Mouse (Mus musculus) lung, embryonic 14.5 days (tissue): ENCODE data around the gene Gxylt2. TPM values are rescaled to one million over a fixed set of nuclear protein-coding genes. Genes with fewer than 3 reads are reported as not detected.

Experiments
- ATAC-seq: fragments of 200-750 bp; cut with Nextera tagmentation; 2 replicates; pipeline ENCODE4 v1.8.0; 2017; ENCODE audit warnings: mild to moderate bottlenecking, moderate TSS enrichment, moderate library complexity; ENCODE audit not compliant: insufficient read depth
- DNase-seq: peaks from one replicate; pipeline ENCODE4 v3.0.0-alpha.2; 2015
- H3K27ac ChIP-seq: fragments of 300-500 bp; sonication (generic); 2 replicates; pipeline ENCODE4 v1.5.1; 2014; ENCODE audit warnings: low read depth, mild to moderate bottlenecking, moderate library complexity
- H3K27me3 ChIP-seq: fragments of 300-500 bp; sonication (generic); 2 replicates; pipeline ENCODE4 v1.6.1; 2014; ENCODE audit warnings: low read length, control low read depth; ENCODE audit not compliant: insufficient read depth
- H3K36me3 ChIP-seq: fragments of 300-500 bp; sonication (generic); 2 replicates; pipeline ENCODE4 v1.6.1; 2014; ENCODE audit warnings: control low read depth; ENCODE audit not compliant: insufficient read depth
- H3K4me1 ChIP-seq: fragments of 300-500 bp; sonication (generic); 2 replicates; pipeline ENCODE4 v1.6.1; 2014; ENCODE audit warnings: antibody characterized with exemption, control low read depth; ENCODE audit not compliant: insufficient read depth
- H3K4me2 ChIP-seq: fragments of 300-500 bp; sonication (generic); 2 replicates; pipeline ENCODE4 v1.6.1; 2014; ENCODE audit warnings: mild to moderate bottlenecking
- H3K4me3 ChIP-seq: fragments of 300-500 bp; sonication (generic); 2 replicates; pipeline ENCODE4 v1.5.1; 2014; ENCODE audit warnings: low read depth, low read length
- H3K9ac ChIP-seq: fragments of 300-500 bp; sonication (generic); 2 replicates; pipeline ENCODE4 v1.6.1; 2014
- H3K9me3 ChIP-seq: fragments of 300-500 bp; sonication (generic); 2 replicates; pipeline ENCODE4 v1.6.1; 2016; ENCODE audit warnings: low read depth, low read length, control low read depth
- CTCF ChIP-seq: IDR thresholded peaks from 2 replicates; pipeline ENCODE4 v1.5.1; 2016; ENCODE audit warnings: antibody characterized with exemption, low read depth
- WGBS: fragments of 180-500 bp; shearing (Covaris S2); extraction: QIAGEN DNeasy Blood & Tissue Kit; methylation state at CpG from one replicate; pipeline ENCODE4 v1.1.7; 2014; 5-methylcytosine and 5-hydroxymethylcytosine counted together
- polyA plus RNA-seq: library from polyadenylated mRNA; unstranded; fragments of >200 nt; fragmentation: Nextera tagmentation; extraction: Ambion mirVana; gene quantifications from 2 replicates; pipeline ENCODE4 v1.2.1, GENCODE M21; 2014

The Gxylt2 gene
- polyA plus RNA-seq, 1 experiment from 2014 or later: 6.0 TPM

- Histone ChIP-seq H3K9ac (peak overlapping the region; percentile 43), H3K27ac (no peak overlapping the region), H3K9me3 (no peaks in the 10 kb centered on the region), H3K36me3 (no peaks in the 10 kb centered on the region), H3K4me1 (peaks cover 2% of the 10 kb centered on the region; the same call in 1 of the 2 replicates), H3K27me3 (peaks cover 14% of the 10 kb centered on the region), H3K4me2 (peak overlapping the region; percentile 70), H3K4me3 (peak overlapping the region; percentile 46)
- TF ChIP-seq CTCF: no peak
- ATAC-seq (no peak), DNase-seq (peak; percentile 26)
- under 1% methylated on average over 15 of the region's 15 CpGs for WGBS
Measured at GRCm38 (mm10) chr6:100705366-100705811, 855 bp downstream of the Gxylt2 start.

- Histone ChIP-seq H3K9ac (no peak overlapping the region), H3K4me2 (no peak overlapping the region), H3K27ac (no peak overlapping the region), H3K27me3 (peaks cover 14% of the 10 kb centered on the region), H3K4me3 (no peak overlapping the region), H3K4me1 (peaks cover 2% of the 10 kb centered on the region; the same call in 1 of the 2 replicates), H3K9me3 (no peaks in the 10 kb centered on the region), H3K36me3 (no peaks in the 10 kb centered on the region)
- 60% methylated on average over 6 of the region's 6 CpGs for WGBS
- ATAC-seq (no peak), DNase-seq (no peak)
- no peak for TF ChIP-seq CTCF
Measured at GRCm38 (mm10) chr6:100706861-100707260, 2.3 kb downstream of the Gxylt2 start.

GRCm38 (mm10) chr6:100707557-100707956, 3.0 kb downstream of the Gxylt2 start:
- peaks cover 14% of the 10 kb centered on the region for H3K27me3 ChIP-seq
- H3K36me3 ChIP-seq: no peaks in the 10 kb centered on the region
- ATAC-seq (no peak), DNase-seq (no peak)
- no peak for TF ChIP-seq CTCF
- H3K4me3 ChIP-seq: no peak overlapping the region
- no peak overlapping the region for H3K9ac ChIP-seq
- H3K9me3 ChIP-seq: no peaks in the 10 kb centered on the region
- H3K4me2 ChIP-seq: no peak overlapping the region
- peaks cover 2% of the 10 kb centered on the region; the same call in 1 of the 2 replicates for H3K4me1 ChIP-seq
- H3K27ac ChIP-seq: no peak overlapping the region; the same call in 1 of the 2 replicates
- 51% methylated on average over 7 of the region's 7 CpGs for WGBS

GRCm38 (mm10) chr6:100708248-100708647, 3.7 kb downstream of the Gxylt2 start:
- Histone ChIP-seq H3K4me3 (no peak overlapping the region), H3K36me3 (no peaks in the 10 kb centered on the region), H3K9ac (no peak overlapping the region), H3K27me3 (peaks cover 14% of the 10 kb centered on the region), H3K27ac (no peak overlapping the region), H3K4me2 (no peak overlapping the region), H3K9me3 (no peaks in the 10 kb centered on the region), H3K4me1 (peaks cover 2% of the 10 kb centered on the region; the same call in 1 of the 2 replicates)
- no peak for TF ChIP-seq CTCF
- no peak for ATAC-seq
- 66% methylated on average over 1 of the region's 1 CpGs for WGBS
- DNase-seq: no peak

GRCm38 (mm10) chr6:100708996-100709395, 4.5 kb downstream of the Gxylt2 start:
- H3K27ac ChIP-seq: no peak overlapping the region
- H3K36me3 ChIP-seq: no peaks in the 10 kb centered on the region
- H3K4me1 ChIP-seq: peaks cover 2% of the 10 kb centered on the region; the same call in 1 of the 2 replicates
- no peak overlapping the region for H3K4me3 ChIP-seq
- TF ChIP-seq CTCF: no peak
- WGBS: 70% methylated on average over 9 of the region's 9 CpGs
- H3K9me3 ChIP-seq: no peaks in the 10 kb centered on the region
- H3K4me2 ChIP-seq: no peak overlapping the region
- ATAC-seq (no peak), DNase-seq (peak; percentile 47)
- no peak overlapping the region for H3K9ac ChIP-seq
- H3K27me3 ChIP-seq: peaks cover 14% of the 10 kb centered on the region

GRCm38 (mm10) chr6:100709483-100709882, 4.9 kb downstream of the Gxylt2 start:
- no peaks in the 10 kb centered on the region for H3K36me3 ChIP-seq
- peak; percentile 33; the same call in 1 of the 2 replicates for ATAC-seq
- no peaks in the 10 kb centered on the region for H3K9me3 ChIP-seq
- H3K27me3 ChIP-seq: peaks cover 14% of the 10 kb centered on the region
- no peak overlapping the region for H3K9ac ChIP-seq
- no peak overlapping the region for H3K4me2 ChIP-seq
- no peak overlapping the region for H3K27ac ChIP-seq
- DNase-seq: peak; percentile 68
- H3K4me3 ChIP-seq: no peak overlapping the region
- peaks cover 2% of the 10 kb centered on the region; the same call in 1 of the 2 replicates for H3K4me1 ChIP-seq
- TF ChIP-seq CTCF: no peak
- 20% methylated on average over 7 of the region's 7 CpGs for WGBS

- H3K4me3 ChIP-seq: no peak overlapping the region
- peaks cover 2% of the 10 kb centered on the region; the same call in 1 of the 2 replicates for H3K4me1 ChIP-seq
- no peak for ATAC-seq
- no peaks in the 10 kb centered on the region for H3K36me3 ChIP-seq
- WGBS: 36% methylated on average over 4 of the region's 4 CpGs
- no peaks in the 10 kb centered on the region for H3K9me3 ChIP-seq
- H3K27me3 ChIP-seq: peaks cover 12% of the 10 kb centered on the region
- peak; percentile 68 for DNase-seq
- TF ChIP-seq CTCF: peak; percentile 28
- H3K27ac ChIP-seq: no peak overlapping the region
- H3K4me2 ChIP-seq: no peak overlapping the region
- no peak overlapping the region for H3K9ac ChIP-seq
Measured at GRCm38 (mm10) chr6:100710170-100710569, 5.6 kb downstream of the Gxylt2 start.

- Histone ChIP-seq H3K4me2 (no peak overlapping the region), H3K4me3 (no peak overlapping the region), H3K9ac (no peak overlapping the region), H3K36me3 (no peaks in the 10 kb centered on the region), H3K27me3 (0 out of 2 replicates have a peak, but pooled peaks cover 6% of the 10 kb centered on the region), H3K9me3 (no peaks in the 10 kb centered on the region), H3K27ac (no peak overlapping the region), H3K4me1 (0 out of 2 replicates have a peak, but pooled peaks cover 2% of the 10 kb centered on the region)
- WGBS: 62% methylated on average over 5 of the region's 5 CpGs
- no peak for TF ChIP-seq CTCF
- DNase-seq (no peak), ATAC-seq (no peak)
Measured at GRCm38 (mm10) chr6:100710866-100711265, 6.3 kb downstream of the Gxylt2 start.
